Mouse (Mus musculus) embryonic facial prominence, embryonic 14.5 days (tissue): ENCODE data around the gene Lrrc72. TPM values are rescaled to one million over a fixed set of nuclear protein-coding genes. Genes with fewer than 3 reads are reported as not detected.

Source experiments
- ATAC-seq: fragments of 200-750 bp; cut with Nextera tagmentation; 2 replicates; pipeline ENCODE4 v1.8.0; 2017; ENCODE audit warnings: low read depth, moderate number of reproducible peaks, moderate TSS enrichment
- DNase-seq: peaks from one replicate; pipeline ENCODE4 v3.0.0-alpha.2; 2015; ENCODE audit warnings: low spot score
- H3K27ac ChIP-seq: fragments of 300-500 bp; sonication (generic); replicated peaks from 2 replicates; pipeline ENCODE4 v1.5.1; 2014; ENCODE audit warnings: low read depth, mild to moderate bottlenecking, low read length, moderate library complexity
- H3K27me3 ChIP-seq: fragments of 300-500 bp; sonication (generic); replicated peaks from 2 replicates; pipeline ENCODE4 v1.6.1; 2014; ENCODE audit warnings: low read length; ENCODE audit not compliant: control insufficient read depth, insufficient read depth
- H3K36me3 ChIP-seq: fragments of 300-500 bp; sonication (generic); 2 replicates; pipeline ENCODE4 v1.6.1; 2014; ENCODE audit warnings: low read length, mixed read lengths; ENCODE audit not compliant: control insufficient read depth, insufficient read depth
- H3K4me1 ChIP-seq: fragments of 300-500 bp; sonication (generic); 2 replicates; pipeline ENCODE4 v1.6.1; 2014; ENCODE audit warnings: antibody characterized with exemption, low read length; ENCODE audit not compliant: control insufficient read depth, insufficient read depth
- H3K4me2 ChIP-seq: fragments of 300-500 bp; sonication (generic); 2 replicates; pipeline ENCODE4 v1.6.1; 2014; ENCODE audit warnings: low read depth, mild to moderate bottlenecking, low read length, moderate library complexity, mixed read lengths
- H3K4me3 ChIP-seq: fragments of 300-500 bp; sonication (generic); 2 replicates; pipeline ENCODE4 v1.5.1; 2014; ENCODE audit warnings: low read depth, mild to moderate bottlenecking, low read length
- H3K9ac ChIP-seq: fragments of 300-500 bp; sonication (generic); 2 replicates; pipeline ENCODE4 v1.6.1; 2014; ENCODE audit warnings: low read depth, mild to moderate bottlenecking, low read length, moderate library complexity, mixed read lengths
- H3K9me3 ChIP-seq: fragments of 300-500 bp; sonication (generic); 2 replicates; pipeline ENCODE4 v1.6.1; 2016; ENCODE audit warnings: low read length; ENCODE audit not compliant: control insufficient read depth
- WGBS: fragments of 180-500 bp; shearing (Covaris S2); extraction: QIAGEN DNeasy Blood & Tissue Kit; methylation state at CpG from one replicate; pipeline ENCODE4 v1.1.7; 2014; 5-methylcytosine and 5-hydroxymethylcytosine counted together
- polyA plus RNA-seq: library from polyadenylated mRNA; unstranded; fragments of >200 nt; fragmentation: Nextera tagmentation; extraction: Ambion mirVana; gene quantifications from 2 replicates; pipeline ENCODE4 v1.2.1, GENCODE M21; 2014

Gene Lrrc72
- polyA plus RNA-seq, 1 experiment from 2014 or later = not detected

DNA sequence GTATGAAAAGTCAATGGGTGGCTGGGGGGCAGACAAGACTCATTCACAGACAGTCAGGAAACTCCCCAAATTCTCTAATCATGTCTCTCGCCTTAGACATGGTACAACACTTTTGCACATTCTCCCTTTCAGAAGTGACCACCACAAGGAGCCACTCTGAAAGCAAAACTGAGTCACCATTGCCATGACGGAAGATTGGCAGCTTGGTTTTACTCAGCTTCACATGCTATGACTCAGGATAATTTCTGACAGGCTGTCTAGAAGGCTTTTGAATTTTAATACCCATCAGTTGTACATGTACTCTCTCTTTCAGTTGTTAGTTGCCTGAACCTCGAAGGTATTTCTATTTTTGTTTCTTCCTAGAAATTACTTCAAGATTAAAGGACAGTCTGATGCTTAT lies 12.0 kb downstream of the Lrrc72 start:
- Histone ChIP-seq H3K4me1 (no peaks in the 10 kb centered on the region), H3K27ac (no peak overlapping the region), H3K27me3 (no peaks in the 10 kb centered on the region), H3K9ac (no peak overlapping the region), H3K4me3 (no peak overlapping the region), H3K9me3 (no peaks in the 10 kb centered on the region), H3K36me3 (no peaks in the 10 kb centered on the region), H3K4me2 (no peak overlapping the region)
- ATAC-seq (no peak), DNase-seq (no peak)
- WGBS = 75% methylated on average over 3 of the region's 3 CpGs

DNA sequence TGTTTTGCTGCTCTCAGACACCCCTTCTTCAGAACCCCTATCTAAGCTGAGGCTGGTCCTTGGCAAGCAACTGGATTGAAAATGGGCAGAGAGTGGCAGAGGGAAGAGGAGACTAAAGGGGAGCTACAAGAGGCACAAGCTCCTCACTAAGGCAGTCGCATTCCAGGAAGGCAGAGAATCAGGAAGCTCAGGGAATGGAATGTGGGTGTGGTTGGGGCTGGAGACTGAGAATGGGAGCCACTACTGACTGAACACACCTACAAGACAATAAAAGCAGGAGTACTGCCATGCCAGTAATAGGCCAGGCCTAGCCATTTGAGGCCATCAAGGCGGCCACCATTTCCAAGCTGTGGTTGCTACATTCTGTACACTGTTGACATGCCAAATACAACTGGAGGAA lies 21.8 kb downstream of the Lrrc72 start:
- no peak for DNase-seq
- Histone ChIP-seq H3K9ac (no peak overlapping the region), H3K27me3 (no peaks in the 10 kb centered on the region), H3K4me3 (no peak overlapping the region), H3K4me2 (no peak overlapping the region), H3K36me3 (no peaks in the 10 kb centered on the region), H3K4me1 (no peaks in the 10 kb centered on the region), H3K9me3 (peaks cover 9% of the 10 kb centered on the region; the same call in 1 of the 2 replicates), H3K27ac (no peak overlapping the region)
- WGBS = 81% methylated on average over 2 of the region's 2 CpGs
- ATAC-seq = no peak

DNA sequence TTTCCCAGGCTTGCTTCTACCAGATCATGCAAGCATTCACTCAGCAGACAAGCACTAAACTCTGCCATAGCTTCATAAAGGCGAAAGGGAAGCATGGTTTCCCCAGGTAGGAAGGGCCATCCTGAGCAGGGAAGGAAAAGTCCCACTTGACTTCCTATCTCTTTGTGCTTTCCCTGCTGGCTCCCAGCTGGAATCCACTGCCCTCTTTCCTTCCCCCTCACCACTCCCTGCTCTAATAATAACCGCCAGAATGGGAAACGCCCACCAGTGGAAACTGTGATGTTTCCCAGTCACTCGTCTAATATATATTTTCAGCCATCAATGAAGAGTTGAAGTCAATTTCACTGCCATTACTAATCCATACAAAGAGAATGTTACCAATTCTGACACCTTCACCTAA lies 28.8 kb downstream of the Lrrc72 start:
- Histone ChIP-seq H3K27ac (no peak overlapping the region), H3K27me3 (no peaks in the 10 kb centered on the region), H3K4me1 (no peaks in the 10 kb centered on the region), H3K4me2 (no peak overlapping the region), H3K36me3 (no peaks in the 10 kb centered on the region), H3K9ac (no peak overlapping the region), H3K9me3 (no peaks in the 10 kb centered on the region), H3K4me3 (no peak overlapping the region)
- no peak for ATAC-seq
- DNase-seq = no peak
- WGBS = 69% methylated on average over 4 of the region's 4 CpGs

DNA sequence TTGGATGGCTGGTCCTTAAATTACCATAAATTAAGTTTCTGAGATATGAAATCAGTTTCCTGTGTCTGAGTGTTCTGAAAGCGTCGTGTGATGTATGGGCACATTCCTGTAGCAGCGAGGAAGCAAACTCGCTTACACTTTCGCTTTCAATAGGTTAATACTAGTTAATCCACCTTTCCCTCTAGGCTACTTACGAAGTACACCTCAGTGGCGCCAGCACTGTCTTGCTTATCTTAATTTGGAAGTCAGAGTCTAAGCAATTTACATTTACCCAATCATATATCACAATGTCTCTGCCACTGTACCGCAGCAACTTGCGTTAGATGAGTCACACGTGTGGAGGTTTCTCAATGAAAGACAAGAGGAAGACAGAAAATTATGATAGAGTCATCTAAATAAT lies 36.3 kb downstream of the Lrrc72 start:
- no peaks in the 10 kb centered on the region for H3K36me3 ChIP-seq
- no peak overlapping the region for H3K27ac ChIP-seq
- H3K4me1 ChIP-seq = 0 out of 2 replicates have a peak, but pooled peaks cover 4% of the 10 kb centered on the region
- no peaks in the 10 kb centered on the region for H3K9me3 ChIP-seq
- DNase-seq (peak; percentile 35), ATAC-seq (no peak)
- no peaks in the 10 kb centered on the region for H3K27me3 ChIP-seq
- no peak overlapping the region for H3K9ac ChIP-seq
- H3K4me3 ChIP-seq = no peak overlapping the region
- H3K4me2 ChIP-seq = no peak overlapping the region
- WGBS = 78% methylated on average over 10 of the region's 10 CpGs

DNA sequence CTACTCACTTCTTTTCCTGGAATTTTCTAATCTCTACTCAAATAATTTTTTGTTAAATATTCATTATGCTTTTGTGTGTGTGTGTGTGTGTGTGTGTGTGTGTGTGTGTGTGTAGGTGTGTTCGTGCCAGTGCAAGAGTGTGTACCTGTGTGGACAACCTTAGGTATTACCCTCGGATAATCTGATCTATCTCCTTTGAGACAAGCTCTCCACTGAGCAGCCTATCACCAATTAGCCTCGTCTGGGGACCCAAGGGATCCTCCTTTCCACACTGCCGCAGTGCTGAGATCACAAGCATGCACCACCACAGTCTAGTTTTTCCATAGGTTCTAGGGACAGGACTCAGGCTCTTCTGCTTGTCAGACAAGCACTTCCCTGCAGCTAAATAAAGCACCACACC lies 37.0 kb downstream of the Lrrc72 start:
- Histone ChIP-seq H3K27me3 (no peaks in the 10 kb centered on the region), H3K9me3 (no peaks in the 10 kb centered on the region), H3K4me3 (no peak overlapping the region), H3K4me1 (0 out of 2 replicates have a peak, but pooled peaks cover 4% of the 10 kb centered on the region), H3K36me3 (no peaks in the 10 kb centered on the region), H3K9ac (no peak overlapping the region), H3K4me2 (no peak overlapping the region), H3K27ac (no peak overlapping the region)
- peak; percentile 20 for DNase-seq
- peak; percentile 71; the same call in 1 of the 2 replicates for ATAC-seq
- 69% methylated on average over 4 of the region's 4 CpGs for WGBS

DNA sequence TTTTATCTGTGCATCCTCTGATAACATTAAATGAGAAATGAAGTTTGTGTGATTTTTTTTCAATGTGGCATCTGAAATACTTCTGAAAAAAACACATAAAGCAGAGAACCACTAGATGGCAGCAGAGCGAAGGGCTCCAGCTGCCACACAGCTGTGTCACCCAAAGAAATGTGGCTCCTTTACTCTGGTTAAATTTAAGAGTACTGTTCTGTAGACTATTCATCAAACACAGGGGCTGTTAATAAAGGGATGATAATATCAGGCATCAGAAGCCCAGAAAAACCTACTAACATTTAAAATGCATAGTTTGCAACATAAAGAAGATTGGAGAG lies 38.1 kb downstream of the Lrrc72 start:
- WGBS = 3% methylated on average over 1 of the region's 1 CpGs
- Histone ChIP-seq H3K4me1 (0 out of 2 replicates have a peak, but pooled peaks cover 4% of the 10 kb centered on the region), H3K36me3 (no peaks in the 10 kb centered on the region), H3K9me3 (no peaks in the 10 kb centered on the region), H3K27me3 (no peaks in the 10 kb centered on the region), H3K4me2 (no peak overlapping the region), H3K27ac (no peak overlapping the region), H3K9ac (no peak overlapping the region), H3K4me3 (no peak overlapping the region)
- DNase-seq (peak; percentile 86), ATAC-seq (peak; percentile 71; the same call in 1 of the 2 replicates)

DNA sequence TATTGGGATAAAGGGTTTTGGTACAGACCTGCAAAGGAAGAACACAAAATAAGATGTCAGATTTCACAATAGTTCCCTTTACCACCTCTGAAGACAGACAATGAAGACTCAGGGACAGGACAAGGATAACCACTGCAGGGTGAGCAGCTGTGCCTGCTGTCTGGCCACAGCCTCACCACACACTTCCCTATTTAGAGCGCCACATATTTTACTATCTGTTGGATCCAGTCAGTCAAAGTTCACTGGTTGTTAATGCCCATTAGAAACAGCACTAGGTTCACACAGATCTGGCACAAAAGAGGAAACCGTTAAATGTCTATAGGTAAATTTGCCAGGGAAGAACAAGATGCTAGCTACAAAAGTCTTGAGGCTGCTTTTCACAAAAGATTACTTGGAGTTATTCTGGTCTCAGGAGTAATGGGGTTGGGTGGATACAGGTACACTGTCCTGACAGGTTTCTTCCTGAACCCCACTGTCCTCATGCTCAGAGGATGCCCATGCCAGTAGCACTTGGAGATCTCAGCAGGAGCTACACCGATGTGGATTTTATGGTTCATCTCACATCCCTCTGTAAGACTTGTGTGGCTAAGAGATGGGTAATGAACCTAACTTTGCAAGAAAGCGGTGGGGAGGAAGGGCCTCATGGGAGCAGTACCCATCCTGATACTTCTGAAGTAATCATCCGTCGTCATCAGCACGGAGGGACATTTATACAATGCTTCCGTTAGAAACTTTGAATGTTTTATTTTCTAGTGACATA lies 38.6 kb downstream of the Lrrc72 start:
- Histone ChIP-seq H3K36me3 (no peaks in the 10 kb centered on the region), H3K4me1 (0 out of 2 replicates have a peak, but pooled peaks cover 4% of the 10 kb centered on the region), H3K4me2 (no peak overlapping the region), H3K27me3 (no peaks in the 10 kb centered on the region), H3K27ac (no peak overlapping the region), H3K9ac (no peak overlapping the region), H3K4me3 (no peak overlapping the region), H3K9me3 (no peaks in the 10 kb centered on the region)
- DNase-seq = no peak
- 53% methylated on average over 8 of the region's 8 CpGs for WGBS
- no peak for ATAC-seq

DNA sequence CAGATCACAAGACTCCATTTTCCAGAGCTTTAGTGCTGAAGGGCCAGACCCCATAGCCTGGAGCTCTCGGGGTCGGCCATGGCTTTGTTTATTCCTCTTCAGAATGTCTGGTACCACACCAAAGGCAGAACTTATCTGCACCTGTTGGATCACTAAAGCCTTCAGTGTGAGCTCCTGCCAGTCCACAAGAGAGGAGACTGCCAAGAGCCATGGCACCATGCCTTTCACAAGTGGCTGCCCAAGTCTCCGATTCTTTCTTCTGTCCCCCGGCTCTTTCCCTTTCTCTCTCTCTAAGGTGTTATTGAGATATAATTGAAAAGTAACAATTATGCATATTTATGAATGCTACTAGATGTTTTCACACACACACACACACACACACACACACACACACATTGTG lies 43.1 kb downstream of the Lrrc72 start:
- DNase-seq = peak; percentile 16
- WGBS = 74% methylated on average over 4 of the region's 4 CpGs
- H3K4me3 ChIP-seq = no peak overlapping the region

DNA sequence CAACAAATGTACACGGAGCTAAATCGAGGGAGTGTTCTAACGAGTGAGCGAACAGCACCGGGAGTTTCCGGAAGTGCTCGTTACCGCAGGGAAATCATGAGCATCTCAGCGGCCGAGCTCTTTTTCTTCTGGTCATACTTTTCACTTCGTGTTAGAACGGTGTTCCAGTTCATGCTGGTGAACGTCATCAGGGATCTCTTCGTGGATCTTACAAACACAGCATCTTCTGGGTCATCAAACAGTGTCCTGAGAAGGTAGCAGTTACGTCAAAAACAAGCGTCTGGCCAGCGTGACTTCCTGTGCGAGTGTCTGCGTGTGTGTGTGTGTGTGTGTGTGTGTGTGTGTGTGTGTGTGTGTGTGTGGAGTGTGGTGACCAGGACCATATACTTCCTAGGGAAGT lies 44.7 kb downstream of the Lrrc72 start:
- no peaks in the 10 kb centered on the region for H3K27me3 ChIP-seq
- ATAC-seq = no peak
- H3K9ac ChIP-seq = no peak overlapping the region
- H3K4me1 ChIP-seq = no peaks in the 10 kb centered on the region
- no peak overlapping the region for H3K4me3 ChIP-seq
- no peaks in the 10 kb centered on the region for H3K9me3 ChIP-seq
- DNase-seq = no peak
- WGBS = 72% methylated on average over 19 of the region's 19 CpGs
- no peak overlapping the region for H3K4me2 ChIP-seq
- no peak overlapping the region for H3K27ac ChIP-seq
- H3K36me3 ChIP-seq = no peaks in the 10 kb centered on the region

More for the DNA sequence above, 43.1 kb downstream of the Lrrc72 start:
- no peak for ATAC-seq
- Histone ChIP-seq H3K27me3 (no peaks in the 10 kb centered on the region), H3K9ac (no peak overlapping the region), H3K4me2 (no peak overlapping the region), H3K36me3 (no peaks in the 10 kb centered on the region), H3K4me1 (0 out of 2 replicates have a peak, but pooled peaks cover under 1% of the 10 kb centered on the region), H3K27ac (no peak overlapping the region), H3K9me3 (no peaks in the 10 kb centered on the region)
